Mouse (Mus musculus): ENCODE results near the gene Dlg2. TPM values are rescaled to one million over a fixed set of nuclear protein-coding genes. Genes with fewer than 3 reads are reported as not detected.

The Dlg2 gene
- polyA plus RNA-seq, 1 experiment from 2014 or later: 1.3 TPM

GRCm38 (mm10) chr7:91090317-91090829 lies 613.9 kb downstream of the Dlg2 start:
- no peak overlapping the region for H3K27ac ChIP-seq (replicated peaks)
- H3K4me3 ChIP-seq: peak overlapping the region; percentile 48; the same call in 1 of the 2 replicates
- no peaks in the 10 kb centered on the region for H3K9me3 ChIP-seq
- no peak for DNase-seq (ENCODE audit: low spot score)
- no peaks in the 10 kb centered on the region for H3K36me3 ChIP-seq (replicated peaks)
- H3K4me1 ChIP-seq: peaks cover 12% of the 10 kb centered on the region
- WGBS: 59% methylated on average over 5 of the region's 5 CpGs
- H3K27me3 ChIP-seq (replicated peaks; ENCODE audit: low read depth, poor library complexity, severe bottlenecking): peaks cover 29% of the 10 kb centered on the region

GRCm38 (mm10) chr7:91090830-91091683 lies 614.6 kb downstream of the Dlg2 start:
- Histone ChIP-seq H3K4me1 (peaks cover 12% of the 10 kb centered on the region), H3K36me3 (replicated peaks) (no peaks in the 10 kb centered on the region), H3K27me3 (replicated peaks; ENCODE audit: low read depth, poor library complexity, severe bottlenecking) (peaks cover 29% of the 10 kb centered on the region), H3K4me3 (peak overlapping the region; percentile 48), H3K9me3 (no peaks in the 10 kb centered on the region), H3K27ac (replicated peaks) (no peak overlapping the region)
- 13% methylated on average over 25 of the region's 25 CpGs for WGBS
- DNase-seq (ENCODE audit: low spot score): peak; percentile 14

GRCm38 (mm10) chr7:91096467-91096866 lies 620.0 kb downstream of the Dlg2 start:
- DNase-seq (ENCODE audit: low spot score): no peak
- Histone ChIP-seq H3K27ac (replicated peaks) (no peak overlapping the region), H3K4me3 (no peak overlapping the region), H3K27me3 (replicated peaks; ENCODE audit: low read depth, poor library complexity, severe bottlenecking) (peaks cover 6% of the 10 kb centered on the region), H3K9me3 (no peaks in the 10 kb centered on the region), H3K4me1 (peaks cover 3% of the 10 kb centered on the region), H3K36me3 (replicated peaks) (no peaks in the 10 kb centered on the region)
- 89% methylated on average over 7 of the region's 7 CpGs for WGBS

DNA sequence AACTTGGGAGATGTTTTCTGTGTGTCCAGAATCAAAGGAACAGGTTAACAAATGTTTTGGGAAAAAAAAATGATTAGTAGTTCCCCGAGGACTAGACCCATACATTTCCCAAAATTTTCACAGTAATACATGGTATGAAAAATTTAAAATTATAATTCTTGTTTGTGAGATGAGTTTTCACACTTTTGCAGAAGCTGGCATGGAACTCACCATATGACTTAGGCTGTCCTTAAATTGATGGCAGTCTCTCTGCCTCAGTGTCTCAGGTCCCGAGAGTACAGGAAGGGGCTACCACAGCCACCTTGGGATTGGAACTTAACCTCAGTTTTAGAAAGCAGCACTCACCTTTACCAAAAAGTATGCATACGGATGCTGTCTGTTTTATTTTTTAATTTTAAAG lies 622.0 kb downstream of the Dlg2 start:
- WGBS: 84% methylated on average over 3 of the region's 3 CpGs
- Histone ChIP-seq H3K9me3 (no peaks in the 10 kb centered on the region), H3K4me1 (no peaks in the 10 kb centered on the region), H3K27ac (replicated peaks) (no peak overlapping the region), H3K36me3 (replicated peaks) (no peaks in the 10 kb centered on the region), H3K27me3 (replicated peaks; ENCODE audit: low read depth, poor library complexity, severe bottlenecking) (no peaks in the 10 kb centered on the region), H3K4me3 (no peak overlapping the region)
- no peak for DNase-seq (ENCODE audit: low spot score)

GRCm38 (mm10) chr7:91109575-91109974 lies 633.1 kb downstream of the Dlg2 start:
- H3K9me3 ChIP-seq: no peaks in the 10 kb centered on the region
- H3K27ac ChIP-seq (replicated peaks): no peak overlapping the region
- DNase-seq (ENCODE audit: low spot score): no peak
- no peak overlapping the region for H3K4me3 ChIP-seq
- 75% methylated on average over 3 of the region's 3 CpGs for WGBS
- no peaks in the 10 kb centered on the region for H3K36me3 ChIP-seq (replicated peaks)
- H3K4me1 ChIP-seq: no peaks in the 10 kb centered on the region
- no peaks in the 10 kb centered on the region for H3K27me3 ChIP-seq (replicated peaks; ENCODE audit: low read depth, poor library complexity, severe bottlenecking)

- H3K27me3 ChIP-seq (replicated peaks; ENCODE audit: low read depth, poor library complexity, severe bottlenecking): no peaks in the 10 kb centered on the region
- H3K4me3 ChIP-seq: no peak overlapping the region
- H3K9me3 ChIP-seq: no peaks in the 10 kb centered on the region
- WGBS: 85% methylated on average over 4 of the region's 4 CpGs
- no peak overlapping the region for H3K27ac ChIP-seq (replicated peaks)
- no peaks in the 10 kb centered on the region for H3K4me1 ChIP-seq
- no peak for DNase-seq (ENCODE audit: low spot score)
- H3K36me3 ChIP-seq (replicated peaks): no peaks in the 10 kb centered on the region
Measured at GRCm38 (mm10) chr7:91132128-91132527, 655.7 kb downstream of the Dlg2 start.

DNA sequence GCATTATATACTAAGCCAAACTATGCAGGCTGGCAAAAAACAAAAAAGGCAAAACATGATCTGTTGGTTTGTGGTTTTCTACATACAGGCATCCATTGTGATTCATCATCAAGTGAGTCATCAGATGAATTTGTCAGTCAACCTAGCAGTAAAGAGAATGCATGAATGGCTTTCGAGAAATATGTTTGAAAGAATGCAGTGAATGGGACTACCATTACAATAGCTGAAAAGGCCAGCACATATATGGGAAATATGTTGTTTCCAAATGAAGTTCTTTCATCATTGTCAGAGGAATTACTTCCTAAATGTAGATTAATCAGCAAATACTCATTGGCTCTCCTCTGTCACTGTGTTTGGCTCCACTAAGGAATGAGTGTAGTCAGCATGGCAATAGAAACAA lies 677.6 kb downstream of the Dlg2 start:
- no peak overlapping the region for H3K27ac ChIP-seq (replicated peaks)
- no peak for DNase-seq (ENCODE audit: low spot score)
- no peaks in the 10 kb centered on the region for H3K4me1 ChIP-seq
- H3K9me3 ChIP-seq: no peaks in the 10 kb centered on the region
- WGBS: 84% methylated on average over 1 of the region's 1 CpGs
- no peaks in the 10 kb centered on the region for H3K36me3 ChIP-seq (replicated peaks)
- H3K27me3 ChIP-seq (replicated peaks; ENCODE audit: low read depth, poor library complexity, severe bottlenecking): no peaks in the 10 kb centered on the region
- no peak overlapping the region for H3K4me3 ChIP-seq

GRCm38 (mm10) chr7:91159144-91159543 lies 682.7 kb downstream of the Dlg2 start:
- no peaks in the 10 kb centered on the region for H3K4me1 ChIP-seq
- no peak overlapping the region for H3K4me3 ChIP-seq
- no peak overlapping the region for H3K27ac ChIP-seq (replicated peaks)
- DNase-seq (ENCODE audit: low spot score): no peak
- no peaks in the 10 kb centered on the region for H3K9me3 ChIP-seq
- WGBS: 87% methylated on average over 5 of the region's 5 CpGs
- H3K36me3 ChIP-seq (replicated peaks): no peaks in the 10 kb centered on the region
- no peaks in the 10 kb centered on the region for H3K27me3 ChIP-seq (replicated peaks; ENCODE audit: low read depth, poor library complexity, severe bottlenecking)

DNA sequence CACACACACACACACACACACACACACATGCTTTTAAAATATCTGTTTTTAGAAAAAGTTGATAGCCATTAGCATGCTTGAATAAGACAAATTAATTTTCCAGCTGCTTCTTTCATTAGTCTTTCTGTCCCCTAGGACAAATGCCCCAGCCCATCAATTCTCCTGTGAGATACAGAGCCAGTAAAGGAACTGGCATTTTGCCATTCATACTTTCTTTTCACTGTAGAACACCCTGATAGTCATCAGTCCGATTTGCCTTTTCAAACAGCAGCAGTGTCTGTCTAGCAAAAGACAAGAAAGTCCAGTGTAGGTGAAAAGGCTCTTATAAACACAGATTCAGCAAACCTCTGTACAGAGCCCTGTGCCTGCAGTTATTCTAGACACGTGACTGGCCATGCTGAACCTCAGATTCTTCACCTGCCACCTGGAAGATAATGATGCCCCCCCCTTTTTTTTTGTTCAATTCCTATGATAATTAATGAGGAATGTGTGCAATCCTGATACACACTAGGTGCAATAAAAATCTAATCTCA lies 685.2 kb downstream of the Dlg2 start:
- Histone ChIP-seq H3K36me3 (replicated peaks) (no peaks in the 10 kb centered on the region), H3K9me3 (no peaks in the 10 kb centered on the region), H3K27ac (replicated peaks) (no peak overlapping the region), H3K27me3 (replicated peaks; ENCODE audit: low read depth, poor library complexity, severe bottlenecking) (no peaks in the 10 kb centered on the region), H3K4me3 (no peak overlapping the region), H3K4me1 (no peaks in the 10 kb centered on the region)
- 86% methylated on average over 2 of the region's 2 CpGs for WGBS
- DNase-seq (ENCODE audit: low spot score): no peak

GRCm38 (mm10) chr7:91173560-91173959 lies 697.1 kb downstream of the Dlg2 start:
- Histone ChIP-seq H3K9me3 (no peaks in the 10 kb centered on the region), H3K36me3 (replicated peaks) (no peaks in the 10 kb centered on the region), H3K4me1 (no peaks in the 10 kb centered on the region), H3K4me3 (no peak overlapping the region), H3K27ac (replicated peaks) (no peak overlapping the region), H3K27me3 (replicated peaks; ENCODE audit: low read depth, poor library complexity, severe bottlenecking) (no peaks in the 10 kb centered on the region)
- 88% methylated on average over 2 of the region's 2 CpGs for WGBS
- DNase-seq (ENCODE audit: low spot score): no peak

GRCm38 (mm10) chr7:91188211-91188610 lies 711.7 kb downstream of the Dlg2 start:
- Histone ChIP-seq H3K4me3 (no peak overlapping the region), H3K9me3 (no peaks in the 10 kb centered on the region), H3K27ac (replicated peaks) (no peak overlapping the region), H3K36me3 (replicated peaks) (no peaks in the 10 kb centered on the region), H3K27me3 (replicated peaks; ENCODE audit: low read depth, poor library complexity, severe bottlenecking) (no peaks in the 10 kb centered on the region), H3K4me1 (no peaks in the 10 kb centered on the region)
- WGBS: 94% methylated on average over 2 of the region's 2 CpGs
- DNase-seq (ENCODE audit: low spot score): no peak

- H3K27me3 ChIP-seq (replicated peaks; ENCODE audit: low read depth, poor library complexity, severe bottlenecking): no peaks in the 10 kb centered on the region
- H3K4me3 ChIP-seq: no peak overlapping the region
- no peaks in the 10 kb centered on the region for H3K9me3 ChIP-seq
- no peaks in the 10 kb centered on the region for H3K36me3 ChIP-seq (replicated peaks)
- H3K27ac ChIP-seq (replicated peaks): no peak overlapping the region
- 89% methylated on average over 1 of the region's 1 CpGs for whole genome bisulfite sequencing
- no peaks in the 10 kb centered on the region for H3K4me1 ChIP-seq
- no peak for DNase-seq (ENCODE audit: low spot score)
Measured at GRCm38 (mm10) chr7:91199372-91199771, 722.9 kb downstream of the Dlg2 start.

All from embryonic facial prominence, embryonic 10.5 days (tissue).